Mouse (Mus musculus): Measurements from ENCODE around the gene Ncoa6.
"Not testable (repeated sequence)": the region's sequence is repeated elsewhere in the genome, so short reads cannot be mapped to it uniquely, and the experiment has no call there.

The Ncoa6 gene

DNA sequence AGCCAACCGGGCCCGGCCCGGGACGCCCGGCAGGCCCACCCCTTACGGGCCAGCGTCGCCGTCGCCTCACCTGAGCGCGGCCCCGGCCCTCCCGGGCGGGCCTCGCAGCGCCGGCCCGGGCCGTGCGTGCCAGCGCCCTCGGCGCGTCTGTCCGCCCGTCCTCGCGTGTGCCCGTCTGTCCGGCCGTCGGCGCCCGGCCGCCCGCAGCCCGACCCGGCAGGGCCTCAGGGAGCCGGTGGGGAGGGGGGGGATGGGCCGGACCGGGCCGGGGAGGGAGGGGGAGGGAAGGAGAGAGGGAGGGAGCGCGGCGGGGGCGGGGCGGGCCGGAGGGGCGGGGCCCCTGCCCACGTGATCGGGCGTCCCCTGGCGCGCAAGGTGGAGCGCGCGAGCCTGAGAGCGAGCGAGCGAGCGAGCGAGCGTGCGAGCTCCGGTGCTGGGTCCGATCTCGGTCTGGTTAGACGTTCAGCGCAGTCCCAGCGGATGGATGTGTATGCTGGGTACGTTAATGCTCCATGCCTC, at the start of gene Ncoa6:
Ncoa6 (minus strand) TSS at position 325 of the 519 bp plus-strand sequence.
- peak; percentile 63 for DNase-seq

DNA sequence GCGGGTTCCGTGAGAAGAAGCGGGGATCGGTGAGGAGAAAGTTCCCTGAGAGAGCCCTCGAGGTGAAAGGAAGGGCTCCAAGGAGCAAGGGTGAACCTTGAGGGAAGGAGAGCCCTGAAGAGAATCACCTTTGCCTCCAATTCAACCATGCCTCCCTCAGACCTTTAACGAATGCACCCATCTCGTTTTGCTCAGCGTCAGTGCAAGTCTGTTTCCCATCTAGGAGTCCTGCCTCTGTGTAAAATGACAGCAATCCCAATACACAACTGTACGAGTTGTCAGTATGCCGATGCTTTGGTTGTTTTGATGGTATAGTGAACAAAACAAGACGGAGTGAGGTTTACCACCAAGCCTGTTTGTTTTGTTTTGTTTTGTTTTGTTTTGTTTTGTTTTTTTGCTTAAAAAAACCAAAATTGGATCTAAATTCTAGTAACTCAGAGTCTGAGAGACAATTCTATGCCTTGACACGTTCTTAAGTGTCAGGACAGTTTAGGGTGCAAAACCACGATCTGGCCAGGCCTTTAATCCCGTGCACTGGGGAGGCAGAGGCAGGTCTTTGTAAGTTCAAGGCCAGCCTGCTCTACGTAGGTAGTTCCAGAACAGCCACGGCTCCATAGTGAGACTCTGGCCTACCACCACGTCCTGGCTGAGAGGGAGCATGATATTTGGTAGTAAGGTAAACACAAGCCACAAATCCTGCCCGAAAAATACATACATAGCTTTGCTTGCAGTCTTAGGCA, 45.0 kb upstream of the Ncoa6 start:
- no peak for DNase-seq

DNA sequence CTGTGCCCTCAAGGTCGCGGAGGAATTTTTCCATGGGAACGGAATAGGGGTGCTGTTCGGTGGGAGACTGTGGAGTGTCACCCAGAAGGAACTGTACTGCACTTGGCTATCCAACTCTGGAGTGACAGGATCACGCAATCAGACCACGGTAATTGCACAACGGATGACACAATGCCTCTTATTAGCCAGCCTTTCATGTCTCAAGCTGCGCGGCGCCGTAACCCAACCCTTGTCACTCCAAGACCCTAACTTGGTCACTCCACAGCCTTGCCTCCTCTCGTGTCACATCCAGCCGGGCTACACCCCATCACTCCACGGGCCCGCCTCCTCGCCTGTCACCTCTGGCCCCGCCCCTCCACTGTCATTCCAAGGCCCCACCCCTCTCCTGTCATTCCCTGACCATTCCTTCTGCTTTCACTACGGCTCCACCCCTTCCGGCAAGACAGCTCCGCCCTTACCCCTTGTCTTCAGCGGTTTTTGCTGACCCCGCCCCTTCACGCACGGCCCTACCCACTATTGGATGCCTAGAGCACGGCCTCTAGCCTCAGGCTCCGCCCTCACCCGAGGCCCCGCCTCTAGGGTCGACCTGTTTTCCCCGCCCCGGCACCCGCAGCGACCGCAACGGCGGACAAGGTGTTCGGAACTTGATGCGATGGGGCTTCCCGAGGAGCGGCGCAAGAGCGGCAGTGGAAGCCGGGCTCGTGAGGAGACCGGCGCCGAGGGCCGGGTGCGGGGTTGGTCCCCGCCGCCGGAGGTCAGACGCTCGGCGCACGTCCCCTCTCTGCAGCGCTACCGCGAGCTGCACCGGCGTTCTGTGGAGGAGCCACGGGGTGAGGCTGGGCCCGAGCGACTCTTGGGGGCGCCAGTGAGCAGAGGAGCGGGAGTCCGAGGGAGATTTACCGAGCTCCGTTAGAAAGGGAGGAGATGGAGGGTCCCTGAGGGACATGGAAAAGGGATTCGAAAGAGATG, 44.0 kb upstream of the Ncoa6 start, which contains the start of the genes Acss2 and Ggt7:
Acss2 (plus strand) TSS at position 494 of the 969 bp plus-strand sequence.
Ggt7 (minus strand) TSS at position 783 of the 969 bp plus-strand sequence.
- DNase-seq: peak; percentile 99

DNA sequence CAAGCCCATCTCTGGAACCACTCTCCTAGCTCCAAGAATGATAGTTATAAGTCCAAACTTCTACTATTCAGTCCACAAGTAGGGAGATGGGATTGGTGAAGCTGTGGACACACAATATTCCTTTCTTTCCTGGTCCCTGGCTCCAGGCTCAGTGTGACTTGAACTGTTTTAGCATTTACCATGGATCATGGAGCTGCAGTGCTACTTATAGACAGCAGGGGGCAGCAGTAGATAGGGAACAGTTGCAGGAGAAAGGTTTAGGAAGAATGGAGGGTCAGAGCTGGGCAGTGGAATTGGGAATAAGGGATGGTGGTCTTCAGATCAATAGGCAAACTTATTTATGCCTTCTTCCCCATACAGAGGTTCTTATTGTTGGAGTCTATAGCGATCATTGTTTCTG, 42.2 kb upstream of the Ncoa6 start:
- DNase-seq: peak; percentile 67

DNA sequence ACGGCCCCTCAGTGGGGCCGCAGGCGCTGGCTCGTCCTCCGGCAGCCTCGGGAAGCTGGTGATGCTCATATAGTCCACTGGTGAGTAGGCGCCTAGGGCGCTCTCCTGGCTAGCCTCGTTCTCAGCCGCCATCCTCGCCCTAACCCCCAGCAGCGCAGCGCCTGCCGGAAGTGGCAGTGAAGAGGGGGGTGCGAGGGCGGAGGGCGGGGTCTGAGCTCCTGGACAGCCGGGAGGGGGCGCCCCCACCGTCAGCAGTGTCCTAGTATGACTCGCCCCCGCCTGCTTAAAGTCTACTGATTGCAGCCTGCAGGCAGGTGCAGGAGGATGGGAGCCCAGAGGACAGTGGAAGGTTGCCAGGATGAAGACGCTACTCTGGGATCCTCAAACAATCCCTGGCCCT, 41.0 kb upstream of the Ncoa6 start:
- DNase-seq: peak; percentile 92

DNA sequence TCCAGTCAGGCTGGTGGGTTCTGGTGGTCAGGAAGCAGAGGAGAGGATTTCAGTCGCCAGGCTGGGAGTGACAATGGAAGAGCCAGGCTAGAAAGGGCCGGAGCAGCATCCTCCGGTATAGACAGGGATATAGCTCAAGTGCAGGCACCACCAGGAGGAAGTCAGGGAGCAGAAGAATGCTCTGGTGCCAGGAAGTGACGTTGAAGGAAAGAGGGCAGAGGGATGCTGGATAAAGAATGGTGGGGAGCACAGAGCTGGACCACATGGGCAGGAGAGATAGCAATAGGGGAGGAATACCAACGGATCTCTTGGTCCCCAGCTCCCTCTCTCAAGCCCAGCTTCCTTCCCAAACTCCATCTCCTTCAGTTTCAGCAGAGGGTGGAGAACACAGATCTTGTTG, 39.8 kb upstream of the Ncoa6 start:
- peak; percentile 57 for DNase-seq

GRCm38 (mm10) chr2:155512479-155512878, 38.8 kb upstream of the Ncoa6 start:
- DNase-seq: peak; percentile 51

DNA sequence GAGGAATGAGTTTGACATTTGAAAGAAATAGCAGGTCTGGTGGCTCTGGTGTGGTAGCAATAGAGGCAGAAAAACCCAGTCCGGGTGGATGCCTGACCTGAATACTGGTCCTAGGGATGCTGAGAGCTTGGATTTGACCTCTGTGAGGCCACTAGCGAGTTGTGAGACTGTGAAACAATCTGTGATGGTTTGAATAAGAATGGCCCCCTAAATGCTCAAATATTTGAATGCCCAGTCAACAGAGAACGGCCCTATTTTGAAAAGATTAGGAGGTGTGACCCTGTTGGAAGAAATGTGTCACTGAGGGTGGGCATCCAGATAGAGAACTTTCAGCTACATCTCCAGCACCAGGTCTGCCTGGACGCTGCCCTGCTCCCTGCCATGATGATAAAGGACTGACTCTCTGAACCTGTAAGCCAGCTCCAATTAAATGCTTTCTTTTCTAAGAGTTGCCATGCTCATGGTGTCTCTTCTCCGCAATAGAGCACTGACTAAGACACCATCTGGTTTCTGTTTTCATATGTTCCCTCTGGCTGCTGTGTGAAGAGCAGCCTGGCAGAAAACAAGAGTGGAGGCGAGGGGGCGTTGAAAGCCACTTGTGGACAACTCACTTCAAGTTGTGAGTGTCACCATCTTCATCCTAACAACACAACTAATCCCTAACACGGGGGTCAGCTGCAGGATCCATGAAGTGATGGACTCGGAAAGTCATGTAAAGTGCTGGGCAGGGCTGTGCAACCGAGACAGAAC, 34.2 kb upstream of the Ncoa6 start:
- DNase-seq: peak; percentile 67

- DNase-seq: no peak
These were observed 32.1 kb upstream of the Ncoa6 start for GRCm38 (mm10) chr2:155505811-155506210.

- no peak for DNase-seq
These were observed 31.0 kb upstream of the Ncoa6 start for GRCm38 (mm10) chr2:155504440-155505355.

- DNase-seq: no peak
These were observed 28.9 kb upstream of the Ncoa6 start for GRCm38 (mm10) chr2:155502596-155502995.

DNA sequence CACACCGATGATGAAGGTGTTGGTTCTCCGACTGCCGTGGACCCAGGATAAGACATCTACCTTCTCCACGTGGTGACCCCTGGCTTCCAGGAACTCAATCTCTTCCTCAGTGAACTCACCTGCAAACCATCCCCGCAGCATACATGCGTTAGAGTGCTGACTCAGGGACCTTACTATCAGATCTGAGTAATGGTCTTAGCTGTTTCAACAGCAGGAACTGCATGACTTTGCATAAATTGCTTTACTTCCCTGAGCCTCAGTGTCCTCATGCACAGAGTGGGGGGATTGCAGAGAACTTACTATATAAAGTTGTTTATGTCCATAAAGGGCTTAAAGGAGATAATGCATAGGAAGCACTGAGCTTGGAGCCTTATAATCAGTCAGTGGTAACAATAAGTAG, 17.3 kb upstream of the Ncoa6 start:
- no peak for DNase-seq

- no peak for DNase-seq
These were observed 8.3 kb upstream of the Ncoa6 start for GRCm38 (mm10) chr2:155482021-155482420.

- peak; percentile 19 for DNase-seq
These were observed 774 bp downstream of the Ncoa6 start for GRCm38 (mm10) chr2:155472671-155473569.

DNA sequence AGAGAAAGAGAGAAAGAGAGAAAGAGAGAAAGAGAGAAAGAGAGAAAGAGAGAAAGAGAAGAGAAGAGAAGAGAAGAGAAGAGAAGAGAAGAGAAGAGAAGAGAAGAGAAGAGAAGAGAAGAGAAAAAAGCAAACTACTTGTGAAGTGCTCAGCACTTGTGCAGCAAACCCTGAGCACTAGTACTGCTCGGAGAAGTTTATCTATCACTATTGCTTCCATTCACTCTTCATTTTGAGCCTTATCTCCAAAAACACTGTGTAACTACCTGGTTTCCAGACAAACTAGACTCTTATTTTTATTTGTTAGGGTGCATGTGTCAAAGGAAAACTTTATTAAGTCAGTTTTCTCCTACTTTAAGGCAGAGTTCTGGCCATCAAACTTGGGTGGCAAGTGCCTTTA, 6.8 kb downstream of the Ncoa6 start:
- no peak for DNase-seq

DNA sequence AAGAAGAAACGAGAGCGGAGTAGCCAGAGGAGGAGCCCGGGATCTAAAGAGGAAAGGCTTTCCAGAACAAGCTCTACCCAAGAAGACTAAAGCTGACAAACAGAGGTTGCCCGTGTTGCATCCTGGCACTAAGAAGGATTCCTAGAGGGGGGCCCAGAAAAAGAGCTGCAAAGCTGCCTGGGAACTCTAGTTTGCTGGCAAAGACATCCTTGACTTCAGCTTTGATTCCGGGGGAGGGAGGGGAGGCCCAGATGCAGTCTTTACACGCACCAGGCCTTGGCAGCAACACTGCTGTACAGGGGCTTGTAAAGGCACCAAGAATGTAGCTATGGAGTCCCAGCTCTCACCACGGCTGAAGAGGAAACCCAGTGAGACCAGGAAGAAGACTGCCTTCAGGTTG, 20.1 kb downstream of the Ncoa6 start:
- no peak for DNase-seq

GRCm38 (mm10) chr2:155451256-155451655, 22.4 kb downstream of the Ncoa6 start:
- no peak for DNase-seq

DNA sequence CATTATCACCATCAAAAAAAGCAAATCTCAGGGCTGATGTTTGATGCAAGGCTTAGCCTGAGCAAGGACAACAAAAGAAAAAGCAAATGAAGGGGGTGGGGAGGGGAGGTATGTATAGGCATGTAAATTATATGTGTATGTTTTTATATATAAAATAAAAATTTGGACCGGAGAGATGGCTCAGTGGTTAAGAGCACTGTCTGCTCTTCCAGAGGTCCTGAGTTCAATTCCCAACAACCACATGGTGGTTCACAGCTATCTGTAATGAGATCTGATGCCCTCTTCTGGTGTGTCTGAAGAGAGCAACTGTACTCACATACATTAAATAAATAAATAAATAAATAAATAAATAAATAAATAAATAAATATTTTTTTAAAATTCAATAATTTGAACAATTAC, 25.8 kb downstream of the Ncoa6 start:
- DNase-seq: not testable (repeated sequence)

- no peak for DNase-seq
These were observed 30.2 kb downstream of the Ncoa6 start for GRCm38 (mm10) chr2:155443446-155443845.

- DNase-seq: no peak
These were observed 30.8 kb downstream of the Ncoa6 start for GRCm38 (mm10) chr2:155442916-155443315.
